Mouse (Mus musculus) ovary, postnatal 10 days (tissue): Measurements from ENCODE around the gene Fahd1.

Experiments used
- DNase-seq: peaks from one replicate; pipeline ENCODE4 v3.0.0; 2022; ENCODE audit warnings: low spot score

The Fahd1 gene

DNA sequence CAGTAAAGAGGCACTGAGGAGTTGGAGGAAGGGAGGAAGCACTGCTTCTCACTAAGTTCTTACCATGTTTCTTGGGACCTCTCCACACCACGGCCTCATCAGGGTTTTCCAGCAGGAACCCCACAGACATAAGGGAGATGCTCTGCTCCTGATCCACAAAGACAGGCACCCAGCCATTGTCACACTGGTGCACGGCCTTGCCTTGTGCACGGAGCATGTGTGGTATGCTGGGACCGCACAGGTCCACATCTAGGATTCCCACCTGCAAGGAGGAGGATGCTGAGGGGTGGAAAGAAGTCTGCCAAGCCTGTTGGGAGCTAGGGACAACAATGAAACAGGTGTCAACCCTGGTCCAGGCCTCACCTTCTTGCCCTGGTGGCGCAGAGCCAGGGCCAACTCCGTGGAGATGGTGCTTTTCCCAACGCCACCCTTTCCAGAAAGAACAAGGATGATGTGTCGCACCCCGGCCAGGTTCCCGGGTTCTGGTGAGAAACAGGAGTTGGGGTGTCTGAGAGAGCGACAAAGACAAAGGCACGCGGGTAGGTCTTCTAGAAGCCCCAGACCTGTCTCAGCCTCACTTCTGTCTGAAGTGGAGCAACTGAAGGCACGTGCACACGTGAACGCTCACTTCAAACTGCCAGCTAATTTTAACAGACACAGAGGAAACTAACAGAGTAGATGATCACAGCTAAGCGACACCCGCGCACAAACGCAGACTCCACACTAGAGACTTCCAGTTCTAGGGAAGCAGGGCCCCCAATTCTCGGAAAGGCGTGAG, 35.4 kb upstream of the Fahd1 start:
- DNase-seq = no peak

DNA sequence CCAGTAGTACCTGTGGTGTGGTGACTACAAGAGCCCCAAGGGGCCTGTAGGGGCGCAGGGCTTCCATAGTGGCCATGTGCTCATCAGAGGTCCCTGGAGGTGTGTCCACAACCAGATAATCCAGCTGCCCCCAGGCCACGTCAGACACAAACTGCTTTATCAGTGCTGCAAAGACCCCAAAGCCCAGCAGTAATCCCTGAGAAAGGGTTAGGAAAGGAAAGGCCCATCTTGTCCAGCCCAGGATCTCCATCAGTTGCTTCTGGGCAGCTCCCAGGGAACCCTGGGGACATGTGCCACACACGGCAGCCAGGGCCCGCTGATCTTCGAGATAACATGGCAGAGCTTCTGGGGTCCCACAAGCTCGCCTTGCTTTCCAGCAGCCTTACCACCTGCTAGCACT, 34.2 kb upstream of the Fahd1 start:
- no peak for DNase-seq

DNA sequence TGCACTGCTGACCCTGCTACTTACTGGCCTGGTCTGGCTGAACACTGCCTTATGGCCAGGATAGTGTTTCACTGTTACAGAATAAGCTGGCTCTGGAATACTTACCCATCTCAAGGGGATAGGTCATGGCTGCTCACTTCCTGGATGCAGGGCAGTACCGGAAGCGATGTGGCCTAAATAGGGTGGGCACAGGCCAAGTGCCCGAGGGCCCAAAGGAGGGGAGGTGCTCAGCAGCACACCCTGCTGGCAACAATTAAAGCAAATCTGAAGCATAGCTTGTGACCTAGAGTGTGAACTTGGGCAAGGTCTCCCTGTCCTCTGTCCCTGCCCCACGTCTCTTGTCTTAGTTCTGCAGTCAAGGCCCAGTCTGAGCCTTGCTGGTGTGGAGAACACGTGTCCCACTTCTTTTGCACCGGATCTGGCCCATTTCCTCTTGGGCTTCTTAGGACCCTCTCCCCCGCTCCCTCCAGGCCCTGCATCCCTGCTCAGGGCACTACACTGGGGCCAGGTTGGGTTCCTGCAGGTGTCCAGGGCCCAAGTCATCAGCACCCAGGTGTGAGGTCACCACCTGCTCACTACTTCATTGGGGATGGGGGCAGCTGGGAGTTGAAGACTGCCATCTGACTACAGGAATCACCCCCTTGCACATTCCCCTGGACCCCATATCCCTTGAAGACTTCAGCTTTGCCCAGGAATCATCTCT, 31.7 kb upstream of the Fahd1 start:
- no peak for DNase-seq

DNA sequence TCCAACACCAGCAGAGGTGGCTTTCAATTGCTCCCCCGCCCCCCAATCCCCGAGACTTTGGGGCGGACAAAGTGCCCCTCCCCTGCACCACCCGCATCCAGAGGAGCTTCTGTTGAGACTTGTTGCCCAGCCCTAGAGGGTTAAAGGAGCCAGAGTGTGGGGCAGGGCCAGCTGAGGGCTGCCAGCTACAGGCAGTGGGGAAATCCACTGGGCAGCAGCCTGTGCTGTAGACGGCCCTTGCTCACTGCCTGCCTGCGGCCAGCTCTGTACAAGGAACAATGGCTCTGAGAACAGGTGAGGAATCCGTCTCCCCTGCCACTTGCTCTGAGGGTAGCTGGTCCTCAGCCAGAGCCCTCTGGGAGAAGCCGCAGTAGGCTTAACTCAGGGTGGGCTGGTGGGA, 28.4 kb upstream of the Fahd1 start:
- DNase-seq = no peak

DNA sequence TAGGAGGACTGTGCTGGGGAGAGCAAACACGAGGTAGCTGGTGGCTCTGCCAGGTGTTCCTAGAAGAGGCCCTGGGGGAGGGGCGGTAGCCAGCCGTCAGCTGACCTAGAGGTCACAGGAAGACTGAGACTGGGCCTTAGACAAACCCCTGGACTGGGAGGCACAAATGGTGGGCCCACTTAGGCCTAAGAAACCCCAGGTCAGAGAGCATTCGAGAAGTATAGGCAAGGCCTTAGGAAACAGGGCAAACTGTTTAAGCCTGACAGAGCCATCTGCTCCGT, 27.9 kb upstream of the Fahd1 start:
- no peak for DNase-seq

DNA sequence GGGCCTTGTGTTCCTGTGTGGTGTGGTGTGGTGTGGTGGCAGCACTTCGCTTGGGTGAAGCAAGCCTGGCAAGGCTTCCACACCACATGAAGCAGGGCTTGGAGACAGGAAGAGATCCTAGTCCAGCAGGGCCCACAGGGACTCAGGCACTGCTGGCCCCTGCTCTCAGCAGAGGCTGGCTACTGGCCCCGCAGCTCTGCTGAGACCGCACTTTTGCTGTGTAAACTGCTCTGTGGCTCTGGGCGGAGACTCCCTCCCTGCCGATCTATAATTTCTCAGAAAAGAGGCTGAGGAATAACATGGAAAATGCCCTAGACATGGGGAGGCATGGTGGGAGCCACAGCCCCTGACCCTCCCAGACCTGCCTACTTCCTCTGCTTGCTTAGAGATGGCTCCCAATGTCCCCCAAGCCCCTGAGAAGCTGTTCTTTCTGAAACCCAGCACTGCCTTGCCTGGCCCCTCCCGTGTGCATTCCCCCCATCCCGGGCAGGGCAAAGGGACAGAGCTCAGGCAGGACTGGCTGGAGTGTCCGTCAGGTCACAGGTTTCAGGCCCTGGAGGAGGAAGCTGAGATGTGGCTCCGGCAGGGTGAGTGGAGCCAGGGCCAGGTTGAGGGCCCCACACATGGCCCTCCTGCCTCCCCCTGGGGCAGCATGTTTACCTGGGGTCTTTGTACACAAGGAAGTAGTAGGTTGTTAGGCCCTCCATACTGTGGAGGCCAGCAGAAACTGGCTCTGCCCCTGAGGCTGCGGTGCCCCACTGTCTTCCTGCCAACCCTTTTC, 27.4 kb upstream of the Fahd1 start:
- no peak for DNase-seq

DNA sequence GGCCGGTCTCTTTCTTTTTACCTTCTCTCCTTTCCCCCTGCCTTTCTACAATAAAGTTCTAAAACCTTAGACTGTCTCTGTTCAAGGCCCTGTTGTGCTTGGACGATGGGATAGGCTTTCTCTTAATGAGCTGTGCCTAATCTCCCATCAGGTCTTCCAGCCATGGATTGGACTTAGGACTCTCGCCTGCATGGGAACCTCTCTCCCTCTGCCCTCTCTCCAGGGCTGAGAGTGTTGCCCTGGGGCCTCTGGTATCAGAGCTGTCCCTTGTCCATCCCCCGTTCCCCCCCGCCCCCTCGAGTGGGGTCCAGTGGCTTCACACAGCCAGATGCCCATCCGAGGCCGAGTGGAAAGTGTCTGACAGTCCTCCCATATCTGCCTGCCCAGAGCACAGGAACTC, 24.8 kb upstream of the Fahd1 start:
- no peak for DNase-seq

DNA sequence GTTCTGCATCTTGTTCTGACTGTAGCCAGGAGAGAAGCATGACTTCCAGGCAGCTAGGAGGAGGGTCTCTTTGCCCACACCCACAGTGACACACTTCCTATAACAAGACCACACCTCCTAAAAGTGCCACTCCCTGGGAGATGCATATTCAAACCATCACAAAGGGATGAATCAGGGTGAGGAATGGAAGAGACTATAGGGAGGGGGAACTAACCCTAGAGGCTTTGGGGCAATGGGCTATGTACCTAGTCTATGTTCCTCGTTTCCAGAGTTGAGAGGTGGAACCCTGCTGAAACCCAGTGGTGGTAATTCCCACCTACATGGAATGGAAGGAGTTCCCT, 24.2 kb upstream of the Fahd1 start:
- no peak for DNase-seq

DNA sequence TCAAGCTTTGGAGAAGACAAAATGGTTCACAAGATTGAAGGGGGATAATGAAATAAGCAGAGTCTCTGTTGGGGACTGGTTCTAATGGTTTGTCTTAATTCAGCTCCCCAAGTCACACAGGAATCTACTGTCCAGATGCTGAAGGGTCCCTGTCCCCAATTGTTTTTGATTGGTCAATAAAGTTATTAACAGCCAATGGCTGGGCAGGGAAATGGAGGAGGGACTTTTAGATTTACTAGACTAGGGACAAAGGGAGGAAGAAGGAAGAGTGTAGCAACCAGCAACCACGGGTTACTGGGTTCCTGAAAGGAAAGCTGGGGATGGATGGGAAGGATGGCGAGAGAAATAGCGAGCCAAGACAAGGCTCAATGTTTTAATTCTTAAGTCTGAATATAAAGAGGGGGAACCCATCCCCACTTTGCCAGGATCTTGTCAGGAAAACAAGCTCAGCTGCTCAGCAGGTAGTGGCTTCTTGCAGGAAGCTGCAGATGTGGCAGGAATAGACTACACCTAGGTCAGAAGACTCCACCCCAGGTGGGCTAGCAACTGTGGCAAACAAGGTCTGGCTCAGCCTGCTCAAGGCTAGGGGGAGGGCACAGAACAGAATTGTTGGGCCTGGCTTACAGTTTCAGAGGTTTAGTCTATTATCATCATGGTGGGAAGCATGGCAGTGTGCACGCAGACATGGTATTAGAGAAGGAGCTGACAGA, 23.7 kb upstream of the Fahd1 start:
- DNase-seq = no peak

DNA sequence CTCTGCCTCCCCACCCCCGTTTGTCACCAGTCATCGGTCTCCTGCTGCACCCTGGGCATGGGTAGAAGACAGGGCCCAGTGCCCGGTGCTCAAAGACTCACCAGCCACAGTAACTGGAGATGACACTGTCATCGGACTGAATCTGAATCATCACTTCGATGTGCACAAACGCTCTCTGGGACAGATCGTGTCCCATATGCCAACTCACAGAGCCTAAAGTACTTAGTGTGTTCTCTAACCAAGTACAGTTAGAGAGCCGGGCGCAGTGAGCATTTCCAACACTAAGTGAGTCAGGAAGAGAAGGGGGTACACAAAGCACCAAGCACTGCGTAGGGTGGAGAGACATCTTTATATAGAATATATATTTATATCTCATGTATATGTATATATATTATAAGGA, 17.8 kb upstream of the Fahd1 start:
- DNase-seq = no peak

DNA sequence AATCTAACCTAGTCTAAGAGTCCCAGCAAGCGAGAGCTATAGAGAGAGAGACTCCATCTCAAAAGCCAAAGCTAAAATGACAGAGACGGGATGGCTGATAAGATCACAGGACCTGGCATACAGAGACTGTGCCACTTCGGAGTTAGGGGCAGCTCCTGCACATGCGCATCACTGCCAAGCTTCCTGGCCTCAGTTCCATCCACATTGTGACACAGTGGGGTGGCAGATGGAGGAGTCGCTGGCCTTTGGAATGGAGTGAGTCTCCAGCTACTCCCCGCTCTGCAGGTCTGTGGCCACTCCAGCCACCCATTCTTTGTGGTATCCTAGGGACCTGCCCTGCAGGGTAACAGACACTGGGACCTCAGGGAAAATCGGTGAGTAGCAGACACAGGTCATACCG, 15.6 kb upstream of the Fahd1 start, which contains the start of gene Igfals:
Igfals (plus strand) TSS at position 222 of the 400 bp plus-strand sequence.
- no peak for DNase-seq

DNA sequence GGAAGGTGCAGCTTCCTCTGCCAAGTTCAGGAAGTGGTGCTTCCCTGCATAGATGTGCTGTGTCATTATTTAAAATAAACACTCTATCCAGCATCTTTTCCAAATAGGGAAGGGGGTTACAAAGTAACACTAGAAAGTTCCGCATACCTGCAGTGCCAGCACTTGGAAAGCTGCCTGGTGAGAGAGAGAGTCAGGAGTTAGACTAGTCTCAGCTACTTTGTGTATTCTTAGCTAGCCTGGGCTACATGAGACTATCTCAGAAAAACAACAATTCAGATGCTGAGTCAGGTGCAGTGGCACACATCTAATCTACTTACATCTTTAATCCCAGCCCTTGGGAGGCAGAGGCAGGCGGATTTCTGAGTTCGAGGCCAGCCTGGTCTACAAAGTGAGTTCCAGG, 11.6 kb upstream of the Fahd1 start:
- DNase-seq = no peak

DNA sequence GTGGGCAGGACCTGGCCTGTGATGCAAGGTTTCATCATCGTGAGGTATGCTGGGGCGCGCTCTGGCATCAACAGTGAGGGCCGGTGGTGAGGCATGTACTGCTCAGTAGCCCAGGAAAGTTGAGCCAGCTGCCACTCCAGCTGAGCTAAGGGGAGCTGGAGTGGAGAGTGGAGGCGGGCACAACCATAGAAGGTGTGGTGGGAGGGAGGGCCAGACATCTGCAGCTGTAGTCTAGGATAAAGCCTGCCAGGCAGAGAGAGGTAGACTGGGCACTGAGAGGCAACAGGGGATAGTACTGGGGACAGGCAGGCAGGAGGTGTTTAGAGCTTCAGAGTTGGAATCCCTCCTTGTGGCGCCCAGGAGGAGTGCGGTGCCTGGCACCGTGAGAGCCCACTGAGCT, 9.9 kb upstream of the Fahd1 start:
- no peak for DNase-seq

DNA sequence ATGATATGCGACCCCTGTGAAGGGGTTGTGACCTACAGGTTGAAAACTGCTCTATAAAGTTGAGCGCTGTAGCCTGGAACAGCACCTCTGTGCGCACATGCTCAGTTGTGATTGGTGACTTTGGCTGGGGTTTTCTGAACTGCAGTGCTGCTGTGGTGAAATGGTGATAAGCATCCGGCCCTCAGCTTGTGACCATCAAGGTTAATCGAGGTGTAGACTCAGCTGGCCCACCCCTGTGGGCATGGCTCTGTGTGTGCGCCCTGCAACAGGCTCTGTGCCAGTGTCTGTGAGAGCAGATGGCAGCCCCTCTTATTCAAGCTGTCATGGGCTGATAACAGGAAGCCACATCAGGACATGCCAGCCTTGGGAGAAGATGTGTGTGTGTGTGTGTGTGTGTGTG, 8.8 kb upstream of the Fahd1 start:
- no peak for DNase-seq

DNA sequence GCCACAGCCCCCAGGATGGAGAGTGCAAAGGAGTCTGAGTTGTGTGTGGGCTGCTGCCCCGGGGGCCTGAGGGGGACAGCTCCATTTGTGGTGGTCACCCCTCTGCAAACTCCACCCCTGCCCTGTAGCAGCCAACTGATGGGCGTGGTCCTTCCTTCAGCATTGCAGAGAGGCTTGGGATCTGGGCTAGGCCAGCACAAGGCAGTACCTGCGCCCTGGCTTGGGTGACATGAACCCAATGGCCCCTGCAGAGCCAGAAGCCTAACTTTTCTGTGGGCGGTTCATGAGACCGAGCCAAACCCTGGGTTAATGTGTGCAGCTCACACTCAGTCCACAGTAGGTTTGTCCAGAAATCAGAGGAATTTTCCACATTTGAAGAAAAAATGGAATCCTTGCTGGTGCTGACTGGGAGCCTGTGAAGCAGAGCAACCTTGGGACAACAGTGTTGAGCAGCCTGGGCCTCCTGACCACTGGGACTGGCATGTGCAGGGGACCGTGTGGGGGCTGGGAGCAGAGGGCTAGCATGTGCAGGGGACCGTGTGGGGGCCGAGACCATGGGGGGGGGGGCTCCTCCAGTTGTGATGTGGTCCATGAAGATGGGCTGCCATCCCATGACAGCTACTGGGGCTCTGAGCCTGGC, 7.8 kb upstream of the Fahd1 start:
- no peak for DNase-seq

DNA sequence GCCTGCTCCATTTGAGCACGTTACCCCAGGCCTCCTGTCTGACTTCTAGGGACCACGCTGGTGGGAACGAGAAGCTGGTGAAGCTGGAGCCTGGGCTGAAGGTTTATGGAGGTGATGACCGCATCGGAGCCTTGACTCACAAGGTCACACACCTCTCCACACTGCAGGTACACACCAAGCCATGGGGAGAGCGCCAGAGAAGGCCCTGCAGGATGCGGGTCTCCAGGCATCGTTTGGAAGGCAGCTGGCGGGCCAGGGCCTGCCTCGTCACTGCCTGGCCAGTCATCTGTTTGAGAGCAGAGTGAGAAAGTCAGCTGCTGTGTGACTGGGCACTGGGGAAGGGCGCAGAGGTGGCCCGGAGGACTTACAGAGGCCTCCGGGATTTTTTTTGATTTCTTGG, 6.4 kb upstream of the Fahd1 start:
- DNase-seq = no peak

DNA sequence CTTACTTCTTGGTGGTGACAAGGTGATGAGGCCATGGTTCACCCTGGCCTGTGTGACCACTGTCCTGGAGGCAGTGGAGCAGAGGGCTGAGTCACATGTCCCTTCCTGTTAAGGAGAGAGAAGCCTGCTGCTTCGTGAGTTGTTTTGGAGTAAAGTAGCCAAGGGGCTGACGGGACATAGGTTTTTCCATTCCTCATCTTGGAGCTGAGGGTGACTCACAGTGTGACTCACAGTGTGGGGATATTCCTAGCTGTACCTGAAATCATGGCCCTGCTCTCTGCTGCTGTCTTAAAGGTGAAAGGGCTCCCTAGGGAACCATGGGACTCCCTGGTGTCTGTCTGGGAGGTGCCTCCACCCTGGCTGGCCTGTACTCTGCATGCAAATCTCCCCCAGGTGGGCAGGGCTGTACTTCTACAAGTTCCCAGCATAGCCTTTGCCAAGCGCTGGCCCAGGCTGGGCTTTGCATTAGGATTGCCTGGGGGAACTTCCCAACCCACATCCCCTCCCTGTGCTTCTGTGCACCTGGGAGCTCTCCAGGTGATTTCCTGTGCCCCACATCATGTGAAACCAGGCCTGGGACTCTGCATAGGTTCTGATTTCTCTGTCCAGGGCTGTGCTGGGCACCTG, 5.8 kb upstream of the Fahd1 start:
- DNase-seq = no peak

DNA sequence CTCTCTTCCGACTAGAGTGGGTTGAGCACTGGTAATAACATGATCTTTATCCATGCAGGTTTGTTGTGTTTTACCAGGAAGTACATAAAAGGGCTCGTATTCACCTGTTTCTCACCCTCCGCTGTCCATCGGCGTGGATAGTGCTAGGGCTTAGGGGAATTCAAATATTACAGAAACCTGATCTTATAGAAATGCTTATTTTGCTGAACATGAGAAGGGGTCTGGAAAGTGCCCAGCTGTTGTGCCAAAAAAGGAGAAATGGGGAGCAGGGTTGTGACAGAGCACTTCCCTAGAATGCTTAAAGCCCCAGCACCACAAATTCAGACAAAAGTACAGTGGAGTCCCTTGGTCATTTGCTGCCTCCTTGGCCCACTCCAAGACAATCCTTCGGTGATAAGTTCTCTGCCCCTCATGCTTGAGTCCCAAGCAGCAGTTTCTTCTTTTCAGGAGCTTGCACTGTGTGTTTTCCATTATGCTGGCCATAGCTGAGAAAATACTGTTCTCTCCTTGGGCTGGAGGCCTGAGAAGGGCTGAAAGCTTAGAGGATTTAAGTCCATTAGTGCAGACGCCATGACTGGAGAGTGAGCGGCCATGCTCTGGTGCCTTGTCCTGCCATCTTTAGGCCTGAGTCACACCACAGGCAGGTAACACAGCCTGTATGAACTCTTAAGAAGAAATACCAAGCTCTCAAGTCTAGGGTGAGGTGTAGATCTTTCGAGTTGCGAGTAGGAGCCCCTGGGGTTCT, 1.4 kb upstream of the Fahd1 start:
- no peak for DNase-seq

DNA sequence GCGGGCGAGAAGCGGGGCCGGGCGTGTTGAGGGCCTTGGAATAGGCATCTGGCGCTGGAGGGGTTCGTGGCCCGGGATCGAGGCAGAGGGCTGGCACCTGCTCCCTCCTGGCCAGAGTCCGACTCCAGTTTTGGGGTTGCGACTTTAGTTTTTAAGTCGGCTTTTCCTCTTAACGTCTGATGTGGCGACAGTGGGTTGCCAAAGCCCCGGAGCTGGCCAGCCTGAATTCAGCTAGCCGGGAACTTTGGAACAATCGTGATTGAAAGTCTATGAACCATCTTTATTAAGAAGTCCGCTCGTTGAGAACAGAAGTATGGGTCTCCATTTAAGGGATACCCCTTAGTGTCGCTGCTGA, 586 bp upstream of the Fahd1 start:
- DNase-seq = no peak

DNA sequence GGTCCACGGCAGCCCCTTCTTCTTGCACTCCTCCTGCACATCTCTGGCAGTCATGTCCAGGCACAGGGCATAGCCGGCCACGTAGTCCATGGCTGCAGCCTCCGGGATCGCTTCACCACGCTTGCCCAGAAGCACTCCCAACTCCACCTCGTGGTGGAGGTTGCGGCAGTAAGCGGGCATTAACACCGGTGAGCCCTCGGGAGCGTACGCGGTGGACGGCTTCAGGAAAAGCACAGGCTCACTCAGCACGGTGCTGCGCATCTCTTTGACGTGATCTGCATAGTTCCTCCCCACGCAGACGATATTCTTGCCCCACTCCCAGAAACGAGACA, 465 bp downstream of the Fahd1 start:
- no peak for DNase-seq

DNA sequence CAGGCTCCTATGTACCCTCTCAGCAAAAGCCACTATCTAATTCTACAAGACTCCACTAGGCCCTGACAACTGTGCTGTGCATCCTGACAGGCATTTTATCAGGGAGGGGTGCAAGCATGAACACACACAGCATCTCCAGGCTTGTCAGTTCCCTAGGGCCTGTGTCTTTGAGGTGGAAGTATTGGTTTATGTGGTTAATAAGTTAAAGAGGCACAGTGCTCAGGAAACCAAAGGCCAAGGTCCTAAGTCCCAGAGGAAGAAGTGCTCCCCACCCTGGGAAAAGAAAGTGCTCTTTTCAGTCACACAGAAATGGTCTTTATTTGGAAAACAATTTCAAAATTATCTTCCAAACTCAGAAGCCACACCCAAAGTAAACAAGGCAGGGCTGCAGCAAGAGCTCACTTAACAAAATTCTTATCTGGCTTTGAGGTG, 1.5 kb downstream of the Fahd1 start:
- no peak for DNase-seq
